Mouse (Mus musculus) thymus, adult 2 months (tissue): ENCODE data around the gene Cbx4. TPM values are rescaled to one million over a fixed set of nuclear protein-coding genes. Genes with fewer than 3 reads are reported as not detected.

Source experiments
- DNase-seq: peaks from one replicate; pipeline ENCODE4 v3.0.0; 2021
- H3K27ac ChIP-seq: fragments of 200-500 bp; 2 replicates; pipeline ENCODE4 v1.5.1; 2012; ENCODE audit warnings: low read length, control low read depth; ENCODE audit not compliant: control insufficient read depth, insufficient read depth
- H3K27me3 ChIP-seq: fragments of 200-500 bp; 2 replicates; pipeline ENCODE4 v1.6.1; 2012; ENCODE audit warnings: mild to moderate bottlenecking, low read length, moderate library complexity, mixed read lengths; ENCODE audit not compliant: control insufficient read depth, insufficient read depth
- H3K36me3 ChIP-seq: fragments of 200-500 bp; 2 replicates; pipeline ENCODE4 v1.6.1; 2012; ENCODE audit warnings: mild to moderate bottlenecking, low read length, moderate library complexity; ENCODE audit not compliant: control insufficient read depth, insufficient read depth
- H3K4me1 ChIP-seq: fragments of 200-500 bp; replicated peaks from 2 replicates; pipeline ENCODE4 v1.6.1; 2012; ENCODE audit warnings: low read length; ENCODE audit not compliant: control insufficient read depth, insufficient read depth
- H3K4me3 ChIP-seq: fragments of 200-500 bp; 2 replicates; pipeline ENCODE4 v1.5.1; 2012; ENCODE audit warnings: mild to moderate bottlenecking, low read length, control low read depth, moderate library complexity; ENCODE audit not compliant: control insufficient read depth, insufficient read depth
- CTCF ChIP-seq: fragments of 200-500 bp; IDR thresholded peaks from 2 replicates; pipeline ENCODE4 v1.5.1; 2012; ENCODE audit warnings: mild to moderate bottlenecking, control low read depth, low read length, moderate library complexity, borderline replicate concordance; ENCODE audit not compliant: control insufficient read depth, poor library complexity, insufficient read depth; ENCODE audit errors: extremely low read depth
- POLR2A ChIP-seq: fragments of 200-500 bp; IDR thresholded peaks from 2 replicates; pipeline ENCODE4 v1.6.1; 2012; ENCODE audit warnings: mild to moderate bottlenecking, low read length, control low read depth, moderate library complexity; ENCODE audit not compliant: control insufficient read depth, poor library complexity, insufficient read depth; ENCODE audit errors: extremely low read depth
- WGBS: fragments of 180-500 bp; shearing (Covaris S2); methylation state at CpG from one replicate; pipeline ENCODE4 v1.1.7; 2018; 5-methylcytosine and 5-hydroxymethylcytosine counted together
- polyA plus RNA-seq: library from polyadenylated mRNA; depleted of rRNA; stranded (reverse); fragments of >200 nt; gene quantifications from 2 replicates; pipeline ENCODE4 v1.2.3, GENCODE M21; 2012

Cbx4 gene
- polyA plus RNA-seq, 1 experiment = 54.7 TPM

GRCm38 (mm10) chr11:119046601-119047245 is 39.3 kb downstream of the Cbx4 start:
- no peak overlapping the region for H3K27ac ChIP-seq
- H3K36me3 ChIP-seq = no peaks in the 10 kb centered on the region
- TF ChIP-seq CTCF (no peak), POLR2A (no peak)
- no peak for DNase-seq
- H3K4me1 ChIP-seq = peaks cover 33% of the 10 kb centered on the region
- peak overlapping the region; percentile 5; the same call in 1 of the 2 replicates for H3K4me3 ChIP-seq
- peaks cover 57% of the 10 kb centered on the region for H3K27me3 ChIP-seq
- WGBS = 4% methylated on average over 39 of the region's 39 CpGs

DNA sequence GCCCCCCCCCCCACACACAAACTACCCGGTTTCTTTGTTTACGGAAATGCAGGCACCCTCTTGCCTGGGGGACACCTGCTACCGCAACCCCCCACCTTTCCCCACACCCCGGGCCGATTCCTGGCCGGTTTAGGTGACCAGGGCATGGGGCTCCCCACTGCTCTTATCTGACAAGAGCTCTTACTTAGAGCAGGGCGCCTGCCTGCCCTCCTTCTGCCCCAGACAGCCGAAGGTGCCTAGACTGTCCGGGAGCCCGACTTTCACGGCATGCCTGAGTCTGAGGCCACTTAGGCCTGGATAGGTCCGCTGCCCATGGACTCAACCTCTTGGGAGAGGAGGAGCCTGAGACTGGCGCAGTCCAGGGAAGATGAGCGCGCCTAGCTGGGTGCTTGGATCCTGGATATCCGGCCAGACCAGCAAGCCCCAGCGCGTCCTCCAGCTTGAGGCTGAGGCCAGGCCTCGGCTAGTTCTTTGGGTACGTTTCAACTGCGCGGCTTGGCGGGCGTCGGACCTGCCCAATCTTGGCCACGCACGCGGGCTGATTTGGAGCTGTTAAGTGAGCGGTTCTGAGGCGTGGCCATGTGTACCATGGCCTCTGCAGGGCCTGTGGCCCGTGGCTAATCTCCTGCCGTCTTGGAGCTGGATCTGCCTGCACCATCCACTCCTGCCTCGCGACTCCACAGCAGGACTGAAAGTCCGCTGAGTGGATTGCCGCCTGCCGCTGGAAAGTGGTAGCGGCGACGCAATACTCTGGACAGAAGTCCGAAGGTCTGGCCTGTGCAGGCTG is 41.3 kb downstream of the Cbx4 start:
- TF ChIP-seq CTCF (no peak), POLR2A (no peak)
- Histone ChIP-seq H3K4me1 (peaks cover 39% of the 10 kb centered on the region), H3K36me3 (no peaks in the 10 kb centered on the region), H3K4me3 (no peak overlapping the region), H3K27ac (no peak overlapping the region), H3K27me3 (peaks cover 55% of the 10 kb centered on the region)
- DNase-seq = no peak
- 8% methylated on average over 41 of the region's 41 CpGs for WGBS

DNA sequence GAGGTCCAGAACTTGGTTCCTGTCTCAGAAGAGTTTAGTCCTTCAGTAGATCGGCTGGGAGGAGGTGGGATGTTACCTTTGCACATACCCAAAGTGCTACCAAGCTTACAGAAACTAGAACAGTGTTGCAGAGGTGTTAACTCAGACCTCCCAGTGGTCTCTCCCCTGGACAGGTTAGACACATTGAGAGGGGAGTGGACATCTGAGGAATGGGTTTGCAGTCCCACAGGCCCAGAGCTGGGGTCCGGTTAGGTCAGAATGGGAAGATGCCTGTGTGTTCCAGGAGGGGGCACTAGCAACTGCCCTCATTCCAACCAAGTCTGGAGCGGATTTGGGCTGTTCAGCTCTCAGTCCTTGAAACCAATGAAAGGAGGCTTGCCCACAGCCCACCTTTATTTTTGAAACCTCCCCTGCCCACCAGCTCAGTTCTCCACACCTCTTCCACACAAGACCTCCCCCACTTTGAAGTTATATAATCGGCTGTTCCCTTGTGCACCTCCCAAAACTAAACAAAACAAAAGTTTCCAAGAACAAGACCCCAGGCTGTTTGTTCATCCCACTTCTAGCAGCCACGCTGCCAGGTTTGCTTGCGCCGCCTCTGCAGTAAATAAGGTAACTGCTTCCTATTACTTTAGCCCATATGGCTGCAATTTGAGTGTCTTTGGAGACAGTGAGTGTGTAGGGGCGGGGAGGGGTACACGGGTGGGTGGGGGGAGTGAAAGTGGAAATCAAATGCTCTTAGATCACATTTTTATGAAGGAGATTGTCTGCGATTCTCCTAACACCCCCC is 42.1 kb downstream of the Cbx4 start:
- Histone ChIP-seq H3K4me1 (peaks cover 42% of the 10 kb centered on the region), H3K4me3 (no peak overlapping the region), H3K36me3 (peaks cover 2% of the 10 kb centered on the region; the same call in 1 of the 2 replicates), H3K27me3 (peaks cover 53% of the 10 kb centered on the region), H3K27ac (no peak overlapping the region)
- WGBS = 9% methylated on average over 10 of the region's 10 CpGs
- TF ChIP-seq CTCF (peak; percentile 55; the same call in 1 of the 2 replicates), POLR2A (no peak)
- DNase-seq = no peak

DNA sequence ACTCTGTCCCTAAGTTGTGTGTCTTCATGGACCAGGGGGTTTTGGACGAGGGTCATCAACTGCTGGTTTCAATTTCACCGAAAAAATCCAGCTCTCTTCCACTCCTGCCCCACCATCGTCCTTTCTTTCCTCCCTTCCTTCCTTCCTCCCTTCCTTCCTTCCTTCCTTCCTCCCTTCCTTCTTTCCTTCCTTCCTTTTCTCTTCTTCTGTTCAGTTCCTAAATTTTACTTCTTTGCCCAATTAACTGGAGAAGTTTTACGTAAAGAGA is 42.8 kb downstream of the Cbx4 start:
- Histone ChIP-seq H3K27ac (no peak overlapping the region), H3K27me3 (peaks cover 52% of the 10 kb centered on the region), H3K4me1 (peaks cover 42% of the 10 kb centered on the region), H3K36me3 (peaks cover 7% of the 10 kb centered on the region), H3K4me3 (no peak overlapping the region)
- no peak for DNase-seq
- WGBS = 7% methylated on average over 4 of the region's 4 CpGs
- TF ChIP-seq CTCF = no peak
- TF ChIP-seq POLR2A = no peak

- no peak for DNase-seq
- peaks cover 37% of the 10 kb centered on the region for H3K4me1 ChIP-seq
- H3K4me3 ChIP-seq = no peak overlapping the region
Observed at GRCm38 (mm10) chr11:119042466-119043272, 43.4 kb downstream of the Cbx4 start.

GRCm38 (mm10) chr11:119041750-119042465 is 44.1 kb downstream of the Cbx4 start:
- DNase-seq = no peak
- Histone ChIP-seq H3K4me1 (peaks cover 30% of the 10 kb centered on the region), H3K4me3 (peak overlapping the region; percentile 61), H3K27me3 (peaks cover 43% of the 10 kb centered on the region; the same call in 1 of the 2 replicates), H3K36me3 (peaks cover 7% of the 10 kb centered on the region), H3K27ac (no peak overlapping the region)
- 4% methylated on average over 31 of the region's 31 CpGs for WGBS
- no peak for TF ChIP-seq CTCF
- TF ChIP-seq POLR2A = no peak

More at GRCm38 (mm10) chr11:119042466-119043272, 43.4 kb downstream of the Cbx4 start:
- 4% methylated on average over 52 of the region's 52 CpGs for WGBS
- H3K36me3 ChIP-seq = peaks cover 7% of the 10 kb centered on the region
- 0 out of 2 replicates have a peak, but pooled peaks have one; percentile 23 for TF ChIP-seq POLR2A
- no peak for TF ChIP-seq CTCF
- no peak overlapping the region for H3K27ac ChIP-seq
- peaks cover 47% of the 10 kb centered on the region for H3K27me3 ChIP-seq
